Mouse (Mus musculus) liver, embryonic 15.5 days (tissue): ENCODE data around the gene Mrps15. TPM values are rescaled to one million over a fixed set of nuclear protein-coding genes. Genes with fewer than 3 reads are reported as not detected.

ENCODE experiments used
- ATAC-seq: fragments of 200-750 bp; cut with Nextera tagmentation; 2 replicates; pipeline ENCODE4 v1.8.0; 2017; ENCODE audit warnings: moderate number of reproducible peaks, mild to moderate bottlenecking, moderate library complexity; ENCODE audit not compliant: insufficient read depth
- H3K27ac ChIP-seq: fragments of 300-500 bp; sonication (generic); replicated peaks from 2 replicates; pipeline ENCODE4 v1.5.1; 2015; ENCODE audit warnings: mild to moderate bottlenecking, inconsistent platforms
- H3K27me3 ChIP-seq: fragments of 300-500 bp; sonication (generic); 2 replicates; pipeline ENCODE4 v1.6.1; 2015; ENCODE audit warnings: mild to moderate bottlenecking, inconsistent platforms
- H3K36me3 ChIP-seq: fragments of 300-500 bp; sonication (generic); replicated peaks from 2 replicates; pipeline ENCODE4 v1.6.1; 2015; ENCODE audit warnings: moderate library complexity, mild to moderate bottlenecking, inconsistent platforms
- H3K4me1 ChIP-seq: fragments of 300-500 bp; sonication (generic); replicated peaks from 2 replicates; pipeline ENCODE4 v1.6.1; 2015; ENCODE audit warnings: inconsistent platforms
- H3K4me2 ChIP-seq: fragments of 300-500 bp; sonication (generic); 2 replicates; pipeline ENCODE4 v1.6.1; 2015; ENCODE audit warnings: moderate library complexity, mild to moderate bottlenecking, inconsistent platforms
- H3K4me3 ChIP-seq: fragments of 300-500 bp; sonication (generic); replicated peaks from 2 replicates; pipeline ENCODE4 v1.5.1; 2015; ENCODE audit warnings: mild to moderate bottlenecking, inconsistent platforms
- H3K9ac ChIP-seq: fragments of 300-500 bp; sonication (generic); 2 replicates; pipeline ENCODE4 v1.6.1; 2015; ENCODE audit warnings: moderate library complexity, mild to moderate bottlenecking, inconsistent platforms
- H3K9me3 ChIP-seq: fragments of 300-500 bp; sonication (generic); replicated peaks from 2 replicates; pipeline ENCODE4 v1.6.1; 2016; ENCODE audit warnings: inconsistent platforms
- WGBS: fragments of 180-500 bp; shearing (Covaris S2); methylation state at CpG from one replicate; pipeline ENCODE4 v1.1.7; 2015; ENCODE audit warnings: mixed read lengths; ENCODE audit not compliant: insufficient replicate concordance; 5-methylcytosine and 5-hydroxymethylcytosine counted together
- polyA plus RNA-seq: library from polyadenylated mRNA; unstranded; fragments of >200 nt; fragmentation: Nextera tagmentation; extraction: Ambion mirVana; gene quantifications from 2 replicates; pipeline ENCODE4 v1.2.1, GENCODE M21; 2015

Gene Mrps15
- polyA plus RNA-seq, result 68.1 and 74.3 TPM in 2 replicates

DNA sequence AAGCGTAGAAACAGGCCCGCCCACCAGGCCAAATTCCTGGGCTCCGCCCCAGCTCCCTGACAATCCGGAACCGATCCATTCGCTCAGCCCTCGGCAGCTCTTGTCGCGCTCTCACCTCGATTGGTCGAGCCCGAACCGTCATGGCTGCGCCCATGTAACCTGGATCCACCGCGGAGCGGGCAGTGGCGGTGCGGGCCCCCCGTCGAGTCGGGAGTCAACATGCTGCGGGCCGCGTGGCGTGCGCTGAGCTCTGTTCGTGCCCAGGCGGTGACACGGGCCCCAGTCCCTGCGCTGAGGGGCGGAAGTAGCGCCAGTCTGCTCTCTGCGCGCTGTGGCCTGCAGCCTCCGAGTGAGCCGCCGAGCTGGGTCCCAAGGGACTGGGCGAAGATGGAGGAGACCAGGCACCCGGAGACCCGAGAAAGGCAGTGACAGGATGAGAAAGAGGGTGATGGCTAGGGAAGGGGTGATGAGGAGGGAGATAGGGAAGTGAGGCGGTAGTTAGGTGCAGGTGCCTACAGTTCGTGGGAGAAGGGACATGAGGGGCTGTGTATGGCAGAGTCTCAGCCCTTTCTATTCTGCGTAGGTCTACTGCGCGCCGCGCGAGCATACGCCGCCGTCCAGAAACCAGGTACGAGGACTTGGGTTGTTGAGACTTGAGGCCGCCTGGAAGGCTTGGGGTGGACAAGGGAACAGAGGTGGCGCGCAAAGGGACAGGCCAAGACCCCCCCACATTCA lies at the start of gene Mrps15:
TSS of gene Mrps15 (plus strand) at position 75 of the 735 bp plus-strand sequence.
- no peaks in the 10 kb centered on the region for H3K9me3 ChIP-seq
- H3K27me3 ChIP-seq, result no peaks in the 10 kb centered on the region
- peaks cover 21% of the 10 kb centered on the region for H3K4me1 ChIP-seq
- H3K9ac ChIP-seq, result peak within 1 kb of the TSS; percentile 75
- peak within 1 kb of the TSS; percentile 69 for H3K4me3 ChIP-seq
- peak within 1 kb of the TSS; percentile 87 for H3K4me2 ChIP-seq
- ATAC-seq, result peak; percentile 89
- WGBS, result under 1% methylated on average over 56 of the region's 56 CpGs
- peak within 1 kb of the TSS; percentile 66 for H3K27ac ChIP-seq
- peaks cover 22% of the 10 kb centered on the region for H3K36me3 ChIP-seq

DNA sequence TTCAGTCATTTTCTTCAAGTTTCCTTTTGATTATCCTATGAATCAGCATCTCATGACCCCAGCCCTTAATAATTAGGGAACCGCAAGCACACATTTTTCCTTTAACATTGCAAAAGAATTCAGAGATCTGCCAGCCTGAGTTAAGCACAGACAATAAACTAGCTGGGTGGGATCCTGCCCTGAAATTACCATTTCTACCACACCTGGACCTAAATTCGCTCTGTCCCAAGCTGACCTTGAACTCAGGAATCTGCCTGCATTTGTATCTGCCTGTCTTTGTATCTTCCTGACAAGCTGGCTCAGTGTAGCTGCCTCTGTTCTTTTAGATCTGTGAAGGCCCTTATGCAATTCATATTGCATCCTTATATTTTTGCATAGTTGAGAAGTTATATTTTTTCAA lies 48.9 kb upstream of the Mrps15 start:
- Histone ChIP-seq H3K27ac (no peak overlapping the region), H3K4me3 (no peak overlapping the region), H3K4me1 (no peaks in the 10 kb centered on the region), H3K4me2 (no peak overlapping the region), H3K27me3 (no peaks in the 10 kb centered on the region), H3K9ac (no peak overlapping the region), H3K9me3 (peaks cover 4% of the 10 kb centered on the region; the same call in 1 of the 2 replicates), H3K36me3 (no peaks in the 10 kb centered on the region)
- WGBS, result 67% methylated on average over 2 of the region's 2 CpGs
- ATAC-seq, result no peak

GRCm38 (mm10) chr4:126001311-126002199 lies 45.2 kb upstream of the Mrps15 start:
- Histone ChIP-seq H3K9me3 (peaks cover 4% of the 10 kb centered on the region; the same call in 1 of the 2 replicates), H3K27me3 (no peaks in the 10 kb centered on the region), H3K4me2 (no peak overlapping the region), H3K4me1 (no peaks in the 10 kb centered on the region), H3K4me3 (no peak overlapping the region), H3K36me3 (no peaks in the 10 kb centered on the region), H3K27ac (no peak overlapping the region), H3K9ac (no peak overlapping the region)
- WGBS, result 66% methylated on average over 12 of the region's 12 CpGs
- no peak for ATAC-seq

DNA sequence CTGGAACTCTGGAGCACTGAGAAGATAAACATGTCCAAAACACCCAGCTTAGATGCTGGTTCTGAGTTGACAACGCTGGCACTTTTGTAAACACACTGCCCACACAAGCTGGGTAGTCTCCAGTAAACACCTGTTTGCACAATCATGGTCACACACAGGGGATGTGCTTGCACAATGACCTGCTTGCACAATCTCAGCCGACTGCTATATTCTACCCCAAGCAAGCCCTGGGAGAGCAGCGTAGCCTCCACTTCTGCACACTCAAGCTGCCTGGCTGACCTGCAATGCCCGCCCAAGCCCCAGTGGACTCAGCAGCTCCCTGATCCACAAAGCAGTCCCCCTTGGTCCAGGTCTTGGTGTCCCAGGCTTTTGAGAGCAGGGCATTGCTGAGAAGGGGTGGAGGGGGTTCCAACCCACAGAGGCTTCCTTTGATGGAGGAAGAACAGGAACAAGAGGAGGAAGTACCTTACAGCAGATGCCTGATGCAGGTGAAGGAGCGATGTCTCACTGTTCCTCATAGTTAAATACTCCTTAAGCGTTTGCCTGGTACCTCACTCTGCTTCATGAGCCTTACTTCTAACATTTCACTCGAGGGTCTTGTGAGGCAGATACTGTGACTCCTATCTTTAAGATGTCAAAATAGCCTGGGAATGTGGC lies 28.9 kb upstream of the Mrps15 start:
- Histone ChIP-seq H3K36me3 (no peaks in the 10 kb centered on the region), H3K4me3 (no peak overlapping the region), H3K4me1 (no peaks in the 10 kb centered on the region; the same call in 1 of the 2 replicates), H3K27me3 (no peaks in the 10 kb centered on the region), H3K4me2 (no peak overlapping the region), H3K27ac (peak overlapping the region; percentile 55; the same call in 1 of the 2 replicates), H3K9ac (no peak overlapping the region), H3K9me3 (no peaks in the 10 kb centered on the region)
- peak; percentile 43 for ATAC-seq
- 54% methylated on average over 7 of the region's 7 CpGs for WGBS

GRCm38 (mm10) chr4:126018966-126019538 lies 27.7 kb upstream of the Mrps15 start:
- H3K9ac ChIP-seq, result no peak overlapping the region
- H3K27me3 ChIP-seq, result no peaks in the 10 kb centered on the region
- H3K4me3 ChIP-seq, result no peak overlapping the region
- peak overlapping the region; percentile 20; the same call in 1 of the 2 replicates for H3K27ac ChIP-seq
- no peaks in the 10 kb centered on the region for H3K36me3 ChIP-seq
- H3K4me2 ChIP-seq, result no peak overlapping the region
- H3K9me3 ChIP-seq, result no peaks in the 10 kb centered on the region
- 55% methylated on average over 11 of the region's 11 CpGs for WGBS
- H3K4me1 ChIP-seq, result no peaks in the 10 kb centered on the region; the same call in 1 of the 2 replicates
- ATAC-seq, result no peak

GRCm38 (mm10) chr4:126024303-126024900 lies 22.3 kb upstream of the Mrps15 start, which contains the start of gene Csf3r:
Csf3r (plus strand) TSS chr4:126024550.
- H3K4me2 ChIP-seq, result peak within 1 kb of the TSS; percentile 23
- H3K27ac ChIP-seq, result peak within 1 kb of the TSS; percentile 51; the same call in 1 of the 2 replicates
- ATAC-seq, result peak; percentile 28; the same call in 1 of the 2 replicates
- no peak within 1 kb of the TSS for H3K9ac ChIP-seq
- no peaks in the 10 kb centered on the region for H3K9me3 ChIP-seq
- H3K4me1 ChIP-seq, result 0 out of 2 replicates have a peak, but pooled peaks cover 12% of the 10 kb centered on the region
- WGBS, result 14% methylated on average over 15 of the region's 16 CpGs
- H3K27me3 ChIP-seq, result peaks cover 6% of the 10 kb centered on the region; the same call in 1 of the 2 replicates
- H3K36me3 ChIP-seq, result no peaks in the 10 kb centered on the region
- peak within 1 kb of the TSS; percentile 37 for H3K4me3 ChIP-seq

DNA sequence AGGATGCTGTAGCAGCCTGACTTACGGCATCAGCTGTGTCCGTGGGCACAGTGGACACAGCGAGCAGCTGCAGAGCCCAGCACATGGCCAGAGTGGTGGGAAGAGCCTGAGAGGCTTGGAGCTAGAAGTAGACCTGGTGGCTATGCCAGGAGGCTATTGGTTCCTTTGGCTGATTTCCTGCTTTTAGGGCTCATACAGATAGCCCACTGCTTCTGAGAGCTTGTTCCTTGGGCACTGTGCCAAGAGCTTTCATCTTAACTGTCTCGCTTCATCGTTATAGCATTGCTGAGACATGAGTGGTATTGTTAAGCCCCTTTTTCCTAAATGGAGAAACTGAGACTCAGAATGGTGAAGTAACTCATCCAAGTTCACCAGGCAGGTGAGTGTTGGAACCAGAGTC lies 20.9 kb upstream of the Mrps15 start:
- H3K36me3 ChIP-seq, result no peaks in the 10 kb centered on the region
- H3K9me3 ChIP-seq, result no peaks in the 10 kb centered on the region
- peak overlapping the region; percentile 23 for H3K4me2 ChIP-seq
- peak overlapping the region; percentile 37 for H3K4me3 ChIP-seq
- ATAC-seq, result no peak
- no peak overlapping the region for H3K9ac ChIP-seq
- peaks cover 6% of the 10 kb centered on the region; the same call in 1 of the 2 replicates for H3K27me3 ChIP-seq
- H3K4me1 ChIP-seq, result peaks cover 20% of the 10 kb centered on the region; the same call in 1 of the 2 replicates
- H3K27ac ChIP-seq, result no peak overlapping the region
- WGBS, result 55% methylated on average over 5 of the region's 5 CpGs

DNA sequence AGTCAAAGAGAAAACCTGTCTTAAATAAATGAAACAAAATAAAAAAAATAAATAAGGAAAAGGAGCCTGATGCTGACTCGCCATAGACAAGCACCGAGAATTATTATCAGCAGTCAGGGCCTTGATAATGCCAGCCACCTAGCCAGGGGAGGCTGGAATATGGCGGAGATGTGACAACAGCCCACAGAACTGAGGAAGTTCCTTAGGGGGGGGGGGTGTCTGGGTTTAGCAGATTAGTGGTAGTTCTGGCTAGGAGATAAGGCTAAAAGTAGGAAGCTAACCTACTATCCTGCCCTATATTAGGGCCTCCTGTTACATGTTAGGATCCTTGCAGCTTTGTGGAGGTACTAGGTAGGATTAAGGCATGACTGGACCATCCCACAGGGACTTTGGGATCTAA lies 18.7 kb upstream of the Mrps15 start:
- Histone ChIP-seq H3K9ac (no peak overlapping the region), H3K27ac (no peak overlapping the region), H3K4me1 (peaks cover 20% of the 10 kb centered on the region; the same call in 1 of the 2 replicates), H3K27me3 (peaks cover 6% of the 10 kb centered on the region; the same call in 1 of the 2 replicates), H3K9me3 (no peaks in the 10 kb centered on the region), H3K4me2 (no peak overlapping the region), H3K36me3 (no peaks in the 10 kb centered on the region), H3K4me3 (no peak overlapping the region)
- ATAC-seq, result no peak
- 23% methylated on average over 3 of the region's 3 CpGs for WGBS

GRCm38 (mm10) chr4:126029042-126029441 lies 17.7 kb upstream of the Mrps15 start:
- Histone ChIP-seq H3K4me1 (peaks cover 20% of the 10 kb centered on the region; the same call in 1 of the 2 replicates), H3K27ac (no peak overlapping the region), H3K9me3 (no peaks in the 10 kb centered on the region), H3K36me3 (no peaks in the 10 kb centered on the region), H3K4me2 (no peak overlapping the region), H3K27me3 (peaks cover 6% of the 10 kb centered on the region; the same call in 1 of the 2 replicates), H3K4me3 (no peak overlapping the region), H3K9ac (no peak overlapping the region)
- no peak for ATAC-seq
- 25% methylated on average over 3 of the region's 3 CpGs for WGBS

DNA sequence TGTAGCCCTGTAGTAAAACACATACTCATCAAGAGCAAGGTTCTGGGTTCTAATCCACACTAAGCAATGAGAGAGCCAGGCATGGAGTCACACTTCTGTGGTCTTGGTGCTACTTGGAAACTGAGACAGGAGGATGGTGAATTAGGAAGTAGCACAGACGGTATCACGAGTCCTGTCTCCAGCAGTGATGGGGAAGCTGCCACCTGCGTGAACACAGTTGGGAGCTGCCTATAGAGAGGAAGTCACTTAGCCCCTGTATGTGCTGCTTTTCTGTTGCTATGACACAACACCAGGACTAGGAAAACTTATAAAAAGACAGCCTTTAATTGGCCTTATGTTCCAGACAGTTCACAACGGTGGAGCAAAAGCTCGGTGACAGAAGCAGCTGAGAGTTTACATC lies 16.0 kb upstream of the Mrps15 start:
- Histone ChIP-seq H3K9ac (no peak overlapping the region), H3K4me3 (no peak overlapping the region), H3K9me3 (no peaks in the 10 kb centered on the region), H3K27me3 (no peaks in the 10 kb centered on the region), H3K27ac (no peak overlapping the region), H3K36me3 (no peaks in the 10 kb centered on the region), H3K4me2 (no peak overlapping the region), H3K4me1 (peaks cover 20% of the 10 kb centered on the region; the same call in 1 of the 2 replicates)
- no peak for ATAC-seq
- WGBS, result 37% methylated on average over 5 of the region's 5 CpGs
